Mouse (Mus musculus) cerebellum, adult 2 months (tissue): ENCODE results near the gene Zfp64.

Experiments used
- CTCF ChIP-seq: fragments of 200-500 bp; IDR thresholded peaks from 2 replicates; pipeline ENCODE4 v1.5.1; 2011; ENCODE audit warnings: low read depth, mild to moderate bottlenecking, control low read depth, low read length, moderate library complexity, borderline replicate concordance; ENCODE audit not compliant: insufficient read depth
- POLR2A ChIP-seq: fragments of 200-500 bp; IDR thresholded peaks from 2 replicates; pipeline ENCODE4 v1.6.1; 2011; ENCODE audit warnings: low read length, control low read depth, borderline replicate concordance; ENCODE audit not compliant: insufficient read depth

- TF ChIP-seq CTCF, result no peak
- no peak for TF ChIP-seq POLR2A
These were observed 42.3 kb downstream of the Zfp64 start for GRCm38 (mm10) chr2:168912901-168913721.
